Mouse (Mus musculus): Measurements from ENCODE around the gene Pcnx2.
A peak's percentile ranks its signal among the peaks of the same experiment; 100 is the strongest.

The Pcnx2 gene

DNA sequence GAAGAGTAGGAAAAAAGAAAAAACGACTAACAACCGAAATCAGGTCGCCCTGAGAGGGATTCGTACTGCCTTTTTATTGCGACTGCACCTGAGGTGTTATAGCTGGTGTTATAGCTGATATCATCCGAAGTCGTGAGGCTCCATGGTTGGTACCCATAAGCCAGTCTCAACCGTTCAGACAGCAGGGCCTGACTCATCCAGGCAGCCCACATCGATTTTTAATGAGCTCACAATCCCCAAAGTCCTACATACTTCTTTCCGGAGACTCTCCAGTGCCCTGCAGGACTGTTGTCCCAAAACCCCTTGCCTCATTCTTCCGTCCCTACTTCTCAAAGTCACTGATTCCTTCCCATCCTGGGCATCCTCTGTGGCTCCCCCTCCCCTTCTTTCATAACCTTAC is 729 bp downstream of the Pcnx2 start:
- DNase-seq = no peak

- DNase-seq = no peak
These were observed 8.2 kb downstream of the Pcnx2 start for GRCm38 (mm10) chr8:125889920-125890319.

DNA sequence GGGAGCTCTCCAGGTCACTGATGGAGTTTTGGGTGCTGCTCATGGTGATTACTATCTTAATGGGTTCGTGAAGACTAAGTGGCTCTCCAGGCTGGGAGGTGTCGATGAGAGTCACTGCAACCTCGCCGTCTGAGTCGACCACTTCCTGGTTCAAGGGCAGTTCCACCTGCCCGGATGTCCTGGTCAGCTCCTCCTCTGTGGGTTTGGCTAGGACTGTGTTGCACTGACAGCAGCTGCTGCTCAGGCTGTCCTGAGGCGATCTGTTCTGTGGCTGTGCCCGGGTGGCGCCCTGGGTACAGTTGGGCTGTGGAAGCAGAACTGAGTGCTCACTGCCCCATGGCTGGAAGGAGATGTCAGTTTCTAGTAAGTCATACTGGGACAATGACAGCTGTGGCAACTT is 10.6 kb downstream of the Pcnx2 start:
- no peak for DNase-seq

GRCm38 (mm10) chr8:125880447-125880846 is 17.7 kb downstream of the Pcnx2 start:
- DNase-seq = no peak

DNA sequence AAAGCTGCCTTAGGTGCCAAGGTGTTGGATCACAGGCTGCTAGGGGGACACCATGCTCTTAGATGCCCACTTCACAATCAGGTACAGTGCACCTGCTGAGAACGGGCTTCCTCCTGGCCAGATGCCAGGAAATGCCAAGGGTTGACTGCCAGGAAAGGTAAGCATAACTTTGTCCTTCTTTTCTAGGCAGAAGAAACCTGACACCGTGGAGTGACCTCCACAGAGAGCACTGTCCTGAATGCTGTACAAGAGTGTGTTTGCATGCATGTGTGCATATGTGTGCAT is 24.9 kb downstream of the Pcnx2 start:
- DNase-seq = no peak

GRCm38 (mm10) chr8:125872501-125873249 is 25.4 kb downstream of the Pcnx2 start:
- no peak for DNase-seq

GRCm38 (mm10) chr8:125870821-125871321 is 27.2 kb downstream of the Pcnx2 start:
- peak in 1 of 2 experiments; percentile 13 for DNase-seq

- DNase-seq = no peak
These were observed 27.9 kb downstream of the Pcnx2 start for GRCm38 (mm10) chr8:125870179-125870702.

- no peak for DNase-seq
These were observed 28.4 kb downstream of the Pcnx2 start for GRCm38 (mm10) chr8:125869739-125870138.

DNA sequence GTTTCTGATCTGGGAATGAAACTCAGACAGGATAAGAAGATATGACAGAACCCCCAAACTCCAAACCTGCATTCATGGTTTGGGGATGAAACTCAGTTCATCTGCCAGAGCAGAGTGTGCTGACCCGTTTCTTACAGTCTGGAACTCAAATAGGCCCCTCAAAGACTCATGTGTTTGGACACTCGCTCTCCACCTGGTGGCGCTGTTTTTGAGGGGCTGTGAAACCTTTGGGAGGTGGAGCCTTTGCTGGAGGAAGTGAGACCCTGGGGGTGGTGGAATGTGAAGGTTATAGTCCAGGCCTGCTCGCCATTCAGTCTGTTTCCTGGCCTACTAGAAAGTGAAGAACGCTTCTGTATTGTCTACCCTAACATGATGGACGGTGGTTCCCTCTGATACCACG is 29.6 kb downstream of the Pcnx2 start:
- no peak for DNase-seq

DNA sequence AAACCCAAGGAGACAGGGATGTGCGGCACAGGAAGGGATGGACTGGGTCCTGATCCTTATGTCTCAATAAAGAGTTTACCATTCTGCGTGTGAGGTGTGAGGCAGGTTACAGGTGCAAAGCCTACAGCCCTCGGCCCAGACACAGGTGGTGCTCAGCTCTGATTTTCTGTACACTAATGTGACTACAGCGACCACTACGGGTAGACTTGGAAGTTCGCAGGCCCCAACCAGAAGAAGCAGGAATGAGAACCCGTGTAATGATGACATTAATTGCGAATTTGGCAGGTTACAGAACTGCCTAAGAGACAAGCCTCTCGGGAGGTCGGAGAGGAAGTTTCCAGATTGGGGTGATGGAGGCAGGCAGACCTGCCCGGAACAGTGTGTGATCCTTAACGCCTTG is 32.0 kb downstream of the Pcnx2 start:
- DNase-seq = no peak

DNA sequence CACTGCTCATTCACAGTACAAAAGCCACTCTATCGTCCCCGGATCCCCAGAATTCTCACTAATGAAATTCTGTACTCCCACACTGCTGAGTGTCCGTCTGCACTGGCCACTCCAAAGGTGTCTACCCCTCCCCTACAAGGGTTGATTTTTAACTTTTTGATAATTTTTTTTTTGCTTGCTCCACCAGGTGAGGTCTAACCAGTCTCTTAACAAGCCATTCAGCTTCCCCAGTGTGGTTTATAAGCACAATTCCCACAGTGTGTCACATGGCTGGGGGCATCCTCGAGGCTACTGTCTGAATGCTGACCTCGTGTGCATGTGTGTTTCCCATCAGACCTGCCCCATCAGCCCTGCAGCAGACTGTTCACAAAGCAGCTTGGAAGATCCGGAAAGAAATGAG is 40.9 kb downstream of the Pcnx2 start:
- no peak for DNase-seq

DNA sequence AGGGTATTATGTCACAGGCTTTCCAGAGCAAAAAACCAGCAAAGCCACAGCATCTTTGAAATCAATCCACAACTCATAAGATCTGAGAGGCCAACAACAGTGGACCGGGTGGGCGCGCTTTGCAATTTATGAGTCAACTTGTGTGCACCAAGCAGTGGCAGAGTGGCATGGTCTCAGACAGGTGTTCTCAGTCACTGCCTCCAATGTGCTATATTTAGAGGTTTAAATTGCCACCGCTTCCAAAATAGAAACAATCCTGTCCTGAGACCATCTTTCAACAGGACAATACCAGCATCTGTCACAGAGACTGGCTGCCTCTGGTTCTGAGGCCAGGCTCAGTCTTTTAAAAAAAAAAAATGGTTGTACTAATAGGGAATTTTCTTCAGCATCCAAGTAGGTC is 42.0 kb downstream of the Pcnx2 start:
- DNase-seq = no peak

DNA sequence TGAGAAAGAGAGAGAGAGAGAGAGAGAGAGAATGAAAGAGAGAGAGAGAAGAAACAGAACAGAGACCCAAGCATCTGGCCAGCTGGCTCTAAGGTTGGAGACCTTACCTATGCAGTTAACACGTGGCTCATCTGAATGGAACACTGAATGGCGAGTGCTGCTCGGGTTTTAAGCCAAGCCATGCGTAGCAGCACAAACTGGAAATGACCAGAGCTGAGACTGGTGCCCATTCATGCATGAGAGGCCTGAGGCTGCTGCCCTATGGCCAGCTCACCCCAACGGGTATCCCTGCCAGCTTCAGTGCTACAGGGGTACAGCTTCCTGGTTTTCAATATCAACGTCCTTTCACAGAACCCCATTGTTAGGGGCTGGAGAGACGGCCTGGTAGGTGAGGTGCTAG is 43.7 kb downstream of the Pcnx2 start:
- DNase-seq = no peak

- no peak for DNase-seq
These were observed 44.8 kb downstream of the Pcnx2 start for GRCm38 (mm10) chr8:125853300-125853699.

DNA sequence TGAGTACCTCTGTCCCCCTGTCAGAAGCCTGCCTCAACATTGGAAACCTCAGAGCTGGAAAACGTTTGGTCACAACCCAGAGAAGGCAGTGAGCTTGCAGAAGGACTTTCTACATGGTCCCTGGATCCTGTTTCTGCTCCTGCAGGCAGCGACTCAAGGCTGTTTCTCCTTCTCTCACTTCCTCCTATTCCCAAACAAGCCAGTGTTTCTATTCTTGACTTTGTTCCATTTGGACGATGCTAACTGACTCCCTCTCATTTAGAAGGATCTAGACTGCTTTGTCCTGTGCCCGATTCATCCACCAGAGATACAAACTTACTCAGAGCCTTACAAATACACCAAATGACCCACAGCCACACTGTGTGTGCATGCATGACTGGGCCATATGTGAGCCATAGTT is 48.9 kb downstream of the Pcnx2 start:
- no peak for DNase-seq

DNA sequence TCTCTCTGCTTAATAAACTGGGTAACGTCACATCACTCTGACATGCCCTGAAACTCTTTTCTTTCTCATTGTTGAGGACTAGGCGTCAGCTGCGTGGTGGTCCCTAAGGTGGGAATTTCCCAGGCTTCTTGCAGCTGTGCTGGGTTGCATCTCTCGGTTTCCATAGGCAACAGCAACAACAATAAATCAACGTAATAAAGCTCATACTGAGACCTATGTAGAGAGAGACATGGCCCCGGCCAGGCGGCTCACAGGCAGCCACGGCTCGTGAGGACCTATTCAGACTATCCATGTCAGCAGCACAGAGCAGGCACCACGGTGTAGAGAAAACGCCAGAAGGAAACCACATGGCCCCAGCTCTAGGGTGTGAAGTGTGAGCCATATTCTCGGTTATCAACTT is 50.3 kb downstream of the Pcnx2 start:
- no peak for DNase-seq

DNA sequence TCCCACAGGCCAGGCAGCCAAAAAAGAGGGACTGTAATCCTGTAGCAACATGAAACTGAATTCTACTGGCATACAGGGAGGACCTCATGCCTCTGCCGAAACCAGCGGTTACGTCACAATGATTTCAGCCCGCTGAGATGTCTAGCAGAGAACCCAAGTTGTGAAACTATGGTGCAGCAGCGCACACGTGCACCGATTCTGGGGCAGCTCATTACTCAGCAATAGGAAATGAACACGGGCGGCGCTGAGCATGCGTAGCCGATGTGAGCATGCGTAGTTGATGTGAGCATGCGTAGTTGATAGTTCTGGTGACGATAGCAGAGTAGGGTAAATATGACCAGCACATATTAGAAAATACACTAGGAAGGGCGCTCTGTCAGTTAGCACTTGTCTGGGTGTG is 52.8 kb downstream of the Pcnx2 start:
- DNase-seq = no peak

- no peak for DNase-seq
These were observed 54.8 kb downstream of the Pcnx2 start for GRCm38 (mm10) chr8:125843122-125843836.

DNA sequence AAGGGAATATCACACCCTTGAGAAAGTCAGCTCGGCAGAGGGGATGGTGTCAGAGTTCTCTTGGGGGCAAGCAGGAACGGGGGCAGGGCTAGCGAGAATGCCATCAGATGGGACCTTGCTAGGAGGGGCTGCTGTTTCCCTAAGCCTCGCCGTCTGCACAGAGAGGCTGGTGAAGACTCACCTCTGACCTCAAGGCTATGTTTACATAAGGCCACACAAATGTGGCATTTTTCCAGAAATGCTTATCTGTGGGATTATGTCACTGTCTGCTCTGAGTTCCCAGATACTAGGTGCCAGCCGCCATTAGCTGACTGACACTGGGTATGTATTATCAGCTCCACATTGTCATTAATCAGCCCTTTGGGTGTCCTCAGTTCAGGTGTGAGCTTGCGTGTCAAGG is 56.0 kb downstream of the Pcnx2 start:
- no peak for DNase-seq

DNA sequence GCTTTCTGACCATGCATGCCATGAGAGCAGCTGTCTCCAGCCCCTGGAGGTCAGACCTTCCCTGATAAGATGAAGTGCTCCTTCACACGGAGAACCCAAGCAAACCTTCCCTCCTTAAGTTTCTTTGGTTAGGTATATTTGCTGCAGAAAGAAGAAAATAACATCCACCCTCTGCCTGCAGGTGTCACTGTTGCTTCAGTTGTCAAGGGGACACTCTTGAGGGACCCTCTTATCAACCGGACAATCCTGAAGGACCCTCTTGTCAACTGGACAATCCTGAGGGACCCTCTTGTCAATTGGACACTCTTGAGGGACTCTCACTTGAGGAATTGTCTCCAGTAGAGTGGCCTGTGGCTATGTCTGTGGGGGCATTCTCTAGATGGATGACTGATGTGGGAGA is 73.4 kb downstream of the Pcnx2 start:
- DNase-seq = no peak

DNA sequence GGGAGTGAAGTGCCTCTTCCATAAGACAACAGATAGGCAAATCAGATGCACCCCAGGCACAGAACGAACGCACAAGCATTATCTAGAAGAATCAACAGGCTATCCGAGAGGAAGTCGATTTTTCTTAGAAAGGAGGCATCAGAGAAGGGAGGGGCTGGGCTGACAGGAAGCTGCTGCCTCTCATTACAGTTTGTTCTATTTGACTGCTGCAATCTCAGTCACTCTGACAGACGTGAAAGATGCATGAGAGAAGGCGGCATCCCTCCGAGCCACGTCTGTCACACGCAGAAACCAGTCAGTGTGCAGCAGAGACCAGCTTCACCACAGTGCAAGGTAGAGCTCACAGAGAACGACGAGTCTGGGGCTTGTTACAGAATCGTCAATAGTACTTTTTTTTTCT is 74.4 kb downstream of the Pcnx2 start:
- DNase-seq = no peak

GRCm38 (mm10) chr8:125822065-125822464 is 76.1 kb downstream of the Pcnx2 start:
- no peak for DNase-seq

- no peak for DNase-seq
These were observed 78.3 kb downstream of the Pcnx2 start for GRCm38 (mm10) chr8:125819797-125820196.
